Mouse (Mus musculus): Measurements from ENCODE around the gene Crybg3.

Gene Crybg3

DNA sequence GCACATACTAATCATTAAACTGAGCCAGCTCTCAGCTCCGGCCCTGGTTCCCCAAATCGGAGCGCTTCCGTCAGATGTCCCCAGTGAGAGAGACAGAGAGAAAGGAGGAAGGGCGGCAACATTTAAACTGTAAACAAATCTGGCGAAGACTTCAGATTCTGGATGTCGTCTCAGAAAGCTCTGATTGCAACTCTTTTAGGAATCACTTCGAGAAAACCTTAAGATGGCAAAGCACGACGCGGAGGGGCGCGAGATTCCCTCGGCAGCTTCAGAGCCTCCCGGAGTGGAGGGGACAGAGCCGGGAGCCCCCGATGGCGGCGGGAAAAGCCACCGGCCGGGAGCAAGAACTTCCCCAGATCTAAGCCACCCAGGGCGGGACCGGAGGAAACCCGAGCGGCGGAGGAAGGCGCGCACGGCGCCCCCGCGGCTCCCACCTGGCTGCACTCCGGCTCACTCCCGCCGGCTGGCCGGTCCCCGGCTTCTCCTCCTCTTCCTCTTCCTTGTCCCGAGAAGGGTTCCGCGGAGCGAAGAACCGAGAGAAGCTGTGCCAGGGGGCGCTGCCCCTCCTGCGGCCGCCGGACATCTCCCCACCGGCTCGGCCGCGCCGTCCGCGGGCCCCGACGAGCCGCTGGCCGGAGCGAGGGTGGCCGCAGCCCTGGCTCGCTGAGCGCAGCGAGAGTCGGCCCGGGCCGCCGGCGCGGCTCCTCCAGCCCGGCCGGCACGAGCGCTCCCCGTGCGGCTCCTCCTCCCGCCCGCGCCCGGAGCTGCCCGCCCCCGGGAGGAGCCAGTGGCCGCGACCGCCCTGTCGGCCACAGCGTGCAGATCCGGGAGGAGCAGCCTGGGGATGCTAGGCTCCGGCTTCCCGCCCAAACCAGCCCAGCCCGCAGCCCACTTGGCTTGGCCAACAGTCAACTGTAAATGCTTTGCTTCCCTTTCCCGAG is at the start of gene Crybg3:
Crybg3 (minus strand) TSS at position 669 of the 941 bp plus-strand sequence.
- peak; percentile 14 to 20 for DNase-seq (ENCODE audit: low spot score in 2 of 2)

DNA sequence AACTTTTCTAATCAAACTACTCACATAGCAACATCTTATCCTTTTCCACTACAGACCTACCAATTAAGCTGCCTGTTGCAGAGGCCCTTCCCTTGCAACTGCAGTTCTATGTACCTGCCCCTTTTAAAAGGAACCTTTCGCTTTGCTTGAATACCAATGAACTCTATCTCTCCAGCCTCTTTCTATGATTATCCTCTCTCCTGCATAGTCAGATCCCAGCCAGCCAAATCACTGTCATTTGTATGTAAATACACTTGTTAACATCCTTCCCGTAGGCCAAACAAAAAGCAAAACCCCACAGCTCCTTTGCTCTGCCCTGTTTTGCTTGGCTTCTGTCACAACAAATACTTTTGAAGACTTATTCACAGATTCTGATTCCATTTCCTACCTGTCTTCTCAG is 43.0 kb upstream of the Crybg3 start:
- DNase-seq (ENCODE audit: low spot score in 2 of 2): no peak

DNA sequence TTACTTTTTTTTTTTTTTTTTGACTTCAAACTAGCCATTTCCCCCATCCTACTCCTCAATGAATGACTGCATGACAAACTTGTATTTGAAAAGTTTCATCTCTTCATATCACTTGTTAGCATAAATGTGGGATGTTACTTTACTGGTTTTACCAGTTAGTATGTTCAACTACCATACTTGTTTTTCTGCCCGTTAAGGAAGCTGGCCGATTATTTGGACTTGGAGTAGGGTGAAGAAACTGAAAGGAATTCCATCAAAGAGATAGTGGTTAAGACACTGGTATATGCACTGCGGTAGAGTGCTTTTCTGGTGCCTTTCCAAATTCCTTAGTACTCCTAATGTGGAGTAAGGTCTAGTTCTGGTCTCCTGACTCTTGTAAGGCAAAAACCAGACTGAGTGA is 39.2 kb upstream of the Crybg3 start:
- no peak for DNase-seq (ENCODE audit: low spot score in 2 of 2)

DNA sequence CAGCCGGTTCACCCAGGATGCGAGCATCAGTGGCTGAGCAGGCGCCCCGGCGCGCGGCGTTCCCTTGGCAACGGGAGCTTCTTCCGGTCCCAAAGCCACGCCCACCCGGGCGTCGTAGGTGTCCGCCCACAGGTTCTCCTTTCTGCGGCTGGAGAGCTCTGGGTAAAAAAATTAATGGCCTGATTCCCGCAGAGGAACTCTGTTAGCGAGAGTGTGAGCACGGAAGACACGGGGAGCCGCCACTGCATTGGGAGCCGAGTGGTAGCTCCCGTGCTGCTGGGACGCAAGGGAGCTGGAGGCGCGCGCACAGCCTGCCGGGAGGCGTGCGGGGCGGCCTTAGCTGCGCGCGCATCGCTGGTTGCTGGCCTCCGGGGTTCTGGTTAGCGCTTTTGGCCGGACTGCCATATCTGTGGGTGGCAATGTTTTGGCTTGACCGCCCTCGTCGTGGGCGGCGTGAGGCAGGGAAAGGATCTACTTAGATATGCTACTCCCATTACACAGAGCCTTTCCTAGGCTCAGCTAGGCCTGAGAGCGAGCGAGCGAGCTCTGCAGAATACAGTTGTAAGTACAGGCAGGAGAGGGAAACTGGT is 38.4 kb upstream of the Crybg3 start, which contains the start of gene Arl6:
Arl6 (minus strand) TSS at position 290 of the 590 bp plus-strand sequence.
- peak; percentile 73 to 82 for DNase-seq (ENCODE audit: low spot score in 2 of 2)

DNA sequence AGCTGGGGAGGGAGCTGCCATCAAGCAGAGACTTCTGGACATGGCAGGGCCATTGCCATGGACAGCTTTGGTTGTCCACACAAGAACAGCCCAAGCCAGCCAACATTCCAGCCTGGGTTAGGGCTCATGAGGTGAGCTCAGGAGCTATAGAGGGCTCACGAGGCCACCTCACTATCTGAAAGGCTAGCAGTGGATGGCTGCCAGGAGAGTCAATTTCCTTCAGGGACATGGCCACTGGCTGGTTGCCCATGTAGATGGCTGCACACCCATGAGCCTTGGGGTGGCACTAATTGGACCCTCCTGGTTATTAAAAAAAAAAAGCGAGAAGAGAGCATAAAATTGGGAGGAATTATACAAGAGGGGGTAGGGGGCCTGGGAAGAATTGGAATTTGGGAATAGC is 33.8 kb upstream of the Crybg3 start:
- DNase-seq (ENCODE audit: low spot score in 2 of 2): no peak

DNA sequence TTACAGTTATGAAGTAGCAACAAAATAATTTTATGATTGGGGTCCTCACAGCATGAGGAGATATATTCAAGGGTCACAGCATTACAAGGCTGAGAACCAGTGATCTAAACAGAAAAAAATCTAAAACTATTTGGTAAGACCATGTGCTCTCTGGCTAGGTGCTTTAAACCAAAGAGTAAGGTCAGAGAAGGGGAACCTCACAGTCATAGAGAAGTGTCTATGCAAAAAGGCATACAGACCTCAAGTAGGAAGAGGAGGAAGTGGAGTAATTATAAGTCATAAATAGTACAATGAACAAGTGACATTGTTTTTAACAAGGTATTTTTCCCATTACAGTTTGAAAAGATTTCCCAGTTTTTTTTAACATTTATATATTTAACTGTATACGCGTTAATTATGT is 20.8 kb upstream of the Crybg3 start:
- DNase-seq (ENCODE audit: low spot score in 2 of 2): no peak

DNA sequence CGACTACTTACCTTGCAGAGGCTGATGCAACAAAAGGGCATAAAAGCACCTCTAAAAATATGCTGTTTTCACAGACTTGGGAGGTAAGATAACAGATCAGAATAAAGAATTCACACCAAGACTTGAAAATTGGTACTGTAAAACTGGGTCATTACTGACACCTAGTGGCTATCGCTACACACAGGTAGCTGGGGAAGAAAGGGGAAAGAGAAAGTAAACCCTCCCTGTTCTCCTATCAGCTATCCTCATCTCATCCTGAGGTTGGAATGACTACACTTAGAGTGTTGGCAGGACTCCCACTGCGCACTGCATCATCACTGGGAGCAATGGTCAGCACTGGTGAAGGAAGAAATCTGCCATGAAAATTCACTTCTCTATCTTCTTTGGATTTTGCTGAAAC is 16.4 kb upstream of the Crybg3 start:
- DNase-seq (ENCODE audit: low spot score in 2 of 2): no peak

DNA sequence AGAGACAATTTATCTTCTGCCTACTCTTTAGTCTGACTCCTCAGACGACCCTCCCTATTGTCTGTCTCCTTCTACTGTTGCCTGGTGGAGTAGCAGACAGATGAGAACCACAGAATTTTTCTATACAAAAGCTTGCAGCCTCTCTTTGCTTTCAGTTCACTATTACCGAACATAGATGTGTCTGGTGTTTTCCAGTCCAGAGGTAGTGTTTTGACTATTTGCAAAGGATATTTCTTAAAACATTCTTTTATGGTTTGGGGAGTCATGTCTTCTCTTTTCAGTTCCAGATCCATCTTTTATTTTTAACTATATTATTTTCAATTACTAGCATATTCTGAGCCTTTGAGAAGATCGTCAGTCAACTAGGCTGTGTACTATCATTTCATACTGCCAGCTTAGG is 14.9 kb upstream of the Crybg3 start:
- no peak for DNase-seq (ENCODE audit: low spot score in 2 of 2)

DNA sequence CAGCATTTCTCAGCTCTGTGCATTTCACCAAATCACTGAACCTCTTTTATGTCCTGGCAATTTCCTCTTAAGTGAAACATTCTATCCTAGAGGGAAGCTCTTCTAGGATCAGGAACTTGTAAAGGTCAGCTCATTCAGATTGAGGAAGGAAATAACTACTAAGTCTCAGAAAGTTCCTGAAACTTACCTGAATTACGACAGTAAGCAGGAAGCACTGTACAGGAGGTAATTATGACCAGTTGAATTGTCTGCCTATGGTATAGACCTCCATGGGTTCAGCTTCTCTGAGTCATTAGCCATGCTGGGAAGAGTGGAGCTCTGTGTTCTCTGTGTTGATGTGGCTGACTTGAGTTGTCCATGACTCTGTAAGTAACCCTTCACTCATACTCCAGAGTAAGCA is 10.0 kb upstream of the Crybg3 start:
- no peak for DNase-seq (ENCODE audit: low spot score in 2 of 2)

DNA sequence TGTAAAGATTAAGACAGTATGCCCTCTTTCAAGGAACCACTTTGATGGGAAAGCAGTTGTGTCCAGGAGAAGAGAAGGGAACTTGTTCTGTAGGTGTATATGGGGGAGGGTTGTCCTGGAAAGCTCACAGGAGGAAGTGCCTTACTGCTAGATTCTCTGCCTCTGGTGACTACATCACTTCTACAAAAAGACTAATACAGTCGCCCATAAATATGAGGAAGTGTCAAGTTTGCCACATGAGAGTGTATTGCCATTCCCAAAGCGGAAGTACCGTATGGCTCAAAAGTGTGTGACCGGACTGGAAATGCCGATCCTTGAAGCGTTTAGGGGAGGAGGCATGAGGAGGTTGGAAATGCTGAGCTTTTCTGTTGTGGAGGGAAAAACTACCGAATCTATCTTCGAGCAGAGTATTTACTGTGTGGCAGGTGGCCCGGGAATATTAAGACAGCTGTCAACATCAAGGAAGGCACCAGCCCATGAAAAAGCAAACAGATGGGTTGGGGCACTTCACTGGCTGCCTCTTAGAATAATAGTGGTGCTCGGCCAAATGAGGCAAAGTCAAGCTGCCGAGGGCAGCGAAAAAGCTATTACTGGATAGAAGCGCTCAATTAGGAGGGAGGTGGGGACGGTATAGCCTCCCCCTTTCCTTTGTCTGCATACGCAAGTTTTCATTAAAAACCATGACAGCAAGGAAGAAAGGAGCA is 3.5 kb upstream of the Crybg3 start:
- no peak for DNase-seq (ENCODE audit: low spot score in 2 of 2)

DNA sequence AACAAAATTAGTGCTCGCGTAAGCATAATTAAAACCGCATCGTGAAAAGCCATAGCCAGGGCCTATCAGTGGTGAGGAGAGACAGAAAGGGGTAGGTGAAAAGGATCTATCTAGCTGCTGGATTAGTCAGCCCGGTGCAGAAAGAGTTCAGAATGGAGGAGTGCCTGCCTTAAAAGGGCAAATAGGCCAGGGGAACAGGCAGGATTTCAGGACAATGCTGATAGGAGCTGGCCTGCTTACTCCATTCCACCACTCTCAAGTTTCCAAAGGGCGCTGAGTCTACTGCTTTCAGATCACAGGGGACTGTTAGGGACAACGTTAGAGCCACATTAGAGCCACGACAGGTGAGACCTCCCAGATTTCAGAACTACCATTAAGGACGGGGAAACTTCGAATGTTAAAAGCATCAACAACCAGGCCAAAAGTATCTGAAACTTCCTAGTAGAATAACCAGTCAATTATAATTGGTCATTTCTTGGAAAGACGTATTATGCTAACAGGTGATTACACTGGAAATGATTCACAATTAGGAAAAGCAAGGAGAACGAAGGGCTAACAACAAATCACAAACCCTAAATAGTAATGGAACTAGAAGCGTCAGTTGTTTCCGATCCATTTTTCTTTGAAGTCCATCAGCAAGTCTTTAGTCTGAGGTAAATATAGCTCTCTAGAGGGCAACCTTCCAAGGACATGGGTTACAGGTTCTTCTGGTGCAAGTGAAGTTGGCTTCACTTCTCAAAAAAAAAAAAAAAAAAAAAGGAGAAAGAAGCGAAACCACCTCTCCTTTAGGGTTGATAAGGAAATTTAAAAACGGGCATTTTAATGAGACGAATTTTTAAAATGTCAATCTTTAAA is 1.1 kb downstream of the Crybg3 start:
- DNase-seq (ENCODE audit: low spot score in 2 of 2): no peak

DNA sequence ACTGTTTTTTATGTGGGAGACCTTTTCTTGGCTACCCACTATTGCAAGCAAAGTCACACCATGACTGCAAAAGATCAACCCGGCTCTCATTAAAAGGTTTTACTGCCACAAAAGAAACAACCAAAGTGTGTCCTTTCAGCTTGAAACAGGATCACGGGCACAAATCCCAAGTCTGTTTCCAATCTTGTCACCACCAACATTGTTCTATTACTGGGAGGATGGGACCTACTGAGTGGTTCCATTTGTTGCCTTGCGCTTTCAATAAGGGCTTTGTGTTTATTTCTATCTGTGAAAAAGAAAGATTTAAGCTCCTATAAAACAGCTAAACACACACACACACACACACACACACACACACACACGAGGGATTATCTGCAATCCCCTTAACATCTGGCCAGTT is 1.8 kb downstream of the Crybg3 start:
- DNase-seq (ENCODE audit: low spot score in 2 of 2): no peak

DNA sequence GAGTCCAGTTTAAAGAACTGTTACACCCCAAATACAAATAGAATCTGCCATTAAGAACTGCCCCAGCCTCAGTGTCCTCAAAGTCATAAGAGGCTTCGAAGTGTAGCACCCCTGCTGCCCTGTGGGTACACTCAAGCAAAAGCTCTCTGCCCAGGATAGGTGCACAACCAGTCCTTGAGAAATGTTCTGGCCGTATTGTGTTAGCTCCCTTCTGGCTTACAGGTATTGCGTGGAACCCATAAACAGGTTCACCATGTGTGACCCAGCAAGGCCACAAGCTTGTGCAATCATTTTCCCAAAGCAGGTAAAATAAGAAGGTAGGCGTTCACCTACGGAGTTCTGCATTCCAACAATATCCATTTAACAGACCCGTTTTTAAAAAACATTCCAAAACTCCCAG is 3.5 kb downstream of the Crybg3 start:
- no peak for DNase-seq (ENCODE audit: low spot score in 2 of 2)

DNA sequence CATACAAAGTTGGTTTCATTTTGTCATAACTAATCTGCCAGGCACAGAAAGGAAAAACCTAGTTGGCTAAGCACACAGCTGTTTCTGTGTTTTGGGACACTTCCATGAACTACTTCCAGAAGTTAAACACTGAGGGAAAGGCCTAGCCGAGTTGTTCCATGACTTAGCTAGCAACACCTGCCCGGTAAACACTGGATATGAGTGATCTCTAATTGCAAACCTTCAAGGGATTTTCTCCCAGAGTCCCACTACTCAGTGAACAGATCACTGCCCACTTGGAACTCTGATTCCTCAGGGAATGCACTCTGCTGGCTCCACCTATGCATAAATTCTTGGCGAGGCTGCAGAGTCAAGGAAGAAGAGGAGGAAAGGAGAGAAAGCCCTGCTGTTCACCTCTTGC is 6.1 kb downstream of the Crybg3 start:
- DNase-seq (ENCODE audit: low spot score in 2 of 2): no peak

DNA sequence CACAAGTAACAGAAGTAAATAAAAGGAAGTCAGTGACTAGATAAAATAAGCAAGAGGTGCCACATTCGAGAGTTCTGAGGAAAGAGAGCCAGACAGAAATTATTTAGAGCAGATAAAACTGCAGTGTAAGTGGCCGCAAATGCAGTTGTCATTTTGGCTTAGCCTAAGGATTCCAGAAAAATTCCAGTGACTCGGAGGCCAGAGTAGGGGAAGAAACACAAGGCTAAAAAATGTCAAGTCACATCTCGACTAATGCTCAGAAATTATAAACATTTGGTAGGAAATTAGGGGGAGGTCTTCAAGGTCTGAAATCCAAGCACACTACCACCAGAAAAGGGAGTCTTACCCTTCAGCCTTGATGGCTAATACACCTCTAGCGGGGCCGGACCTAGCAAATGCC is 10.0 kb downstream of the Crybg3 start:
- DNase-seq (ENCODE audit: low spot score in 2 of 2): no peak

DNA sequence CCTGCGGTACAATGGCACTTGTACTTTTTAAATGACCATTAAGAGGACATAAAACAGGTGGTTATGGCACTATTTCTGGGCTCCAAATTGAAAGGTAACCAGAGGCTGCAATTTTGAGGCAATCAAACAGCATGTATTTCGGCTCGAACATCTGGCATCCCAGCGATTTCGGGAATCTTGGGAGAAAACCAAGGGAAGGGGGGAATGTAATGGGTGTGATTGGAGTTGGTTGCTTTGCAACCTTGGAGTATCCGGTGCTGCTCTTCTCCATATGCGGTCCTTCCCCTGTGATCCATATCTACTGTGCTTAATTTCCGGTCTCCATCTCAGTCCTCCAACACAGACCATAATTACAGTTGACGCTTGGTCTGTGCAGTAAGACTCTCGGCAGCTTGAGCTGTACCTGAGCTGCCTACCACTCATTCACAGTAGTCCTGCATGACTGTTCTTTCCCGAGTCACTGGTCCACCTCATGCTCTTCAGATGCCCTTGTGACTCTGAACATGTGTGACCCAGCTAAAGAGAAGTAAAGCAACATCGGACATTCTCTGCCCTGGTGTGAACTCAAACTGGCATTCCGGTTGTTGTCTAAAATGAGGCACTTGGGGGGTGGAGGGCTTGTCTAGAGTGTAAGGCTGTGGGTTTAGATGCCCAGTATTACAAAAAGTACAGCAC is 12.3 kb downstream of the Crybg3 start:
- no peak for DNase-seq (ENCODE audit: low spot score in 2 of 2)

DNA sequence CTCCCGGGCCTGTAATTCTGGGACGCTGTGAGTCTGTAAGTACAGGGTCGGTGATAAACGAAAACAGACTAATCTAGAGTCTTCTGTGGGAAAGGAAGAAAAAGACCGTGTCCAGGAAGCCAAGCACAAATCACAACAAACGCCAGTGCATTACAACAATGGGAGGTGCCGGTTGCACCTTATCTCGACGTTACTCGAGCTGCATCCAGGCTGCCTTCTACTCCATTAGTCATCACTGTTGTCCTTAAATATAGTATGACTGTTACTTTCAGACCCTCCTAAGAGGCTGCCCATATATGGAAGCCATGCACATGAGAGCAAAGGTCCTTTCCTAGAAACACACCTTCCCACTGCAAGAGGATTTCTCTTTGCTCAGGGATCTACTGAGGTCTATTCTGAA is 13.0 kb downstream of the Crybg3 start:
- no peak for DNase-seq (ENCODE audit: low spot score in 2 of 2)

DNA sequence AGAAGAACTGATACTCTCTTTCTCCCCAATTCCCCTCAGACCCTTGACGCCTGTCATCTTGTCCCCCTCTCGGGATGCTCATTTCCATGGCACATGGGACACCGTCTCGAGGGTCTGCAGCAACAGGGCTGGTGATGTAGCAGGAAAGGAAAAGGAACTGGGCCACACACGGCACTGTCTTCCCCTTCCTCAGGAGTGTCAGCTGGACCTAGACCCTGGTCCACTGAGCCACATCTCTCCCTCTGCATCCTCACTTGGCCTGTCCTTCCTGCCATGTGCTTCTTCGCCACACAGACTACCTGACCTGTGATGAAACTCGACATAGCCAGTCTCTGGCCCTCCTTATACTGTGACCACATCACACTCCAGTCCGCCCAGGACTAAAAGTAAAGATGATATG is 13.9 kb downstream of the Crybg3 start:
- no peak for DNase-seq (ENCODE audit: low spot score in 2 of 2)

DNA sequence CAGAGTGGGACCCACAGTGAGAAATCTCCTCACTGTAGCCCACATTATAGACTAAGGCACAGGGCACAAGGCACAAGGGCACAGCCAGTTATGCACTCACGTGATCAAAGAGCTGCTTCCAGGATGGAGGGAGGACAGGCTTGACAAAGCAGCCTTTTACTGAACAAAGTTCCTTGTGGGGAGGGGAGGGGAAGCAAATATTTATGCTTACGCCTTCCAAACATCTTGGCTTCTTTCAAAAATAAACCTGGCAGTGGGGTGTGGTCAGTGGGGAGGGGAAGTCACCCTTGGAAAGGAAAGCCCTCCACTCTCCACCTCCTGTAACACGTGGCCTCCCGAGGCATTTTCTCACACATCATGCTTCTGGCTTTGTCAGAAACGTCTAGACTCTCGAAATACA is 14.5 kb downstream of the Crybg3 start:
- no peak for DNase-seq (ENCODE audit: low spot score in 2 of 2)

DNA sequence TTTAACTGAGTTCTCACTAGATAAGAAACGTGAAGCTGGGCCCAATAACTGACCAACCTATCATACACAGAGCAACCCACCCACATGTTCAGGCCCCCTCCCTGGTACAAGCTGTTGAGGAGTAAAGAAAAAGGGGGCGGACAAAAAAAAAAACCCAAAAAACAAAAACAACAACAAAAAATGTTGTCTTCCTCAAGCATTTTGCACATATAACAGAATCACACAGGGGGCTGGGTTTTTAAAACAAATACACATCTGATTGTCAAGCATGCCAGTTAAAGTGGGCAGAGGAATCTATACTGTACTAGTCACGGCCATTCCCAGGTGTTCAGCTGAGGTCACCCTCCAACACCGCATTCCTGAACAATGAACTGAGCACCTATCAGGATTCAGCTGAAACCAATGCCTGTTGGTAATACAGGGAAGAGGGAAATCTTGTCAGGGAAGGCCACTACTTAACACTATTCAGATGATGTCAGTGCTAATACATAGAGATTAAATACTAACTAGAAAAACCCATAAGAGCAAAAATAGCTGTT is 15.0 kb downstream of the Crybg3 start:
- no peak for DNase-seq (ENCODE audit: low spot score in 2 of 2)

DNA sequence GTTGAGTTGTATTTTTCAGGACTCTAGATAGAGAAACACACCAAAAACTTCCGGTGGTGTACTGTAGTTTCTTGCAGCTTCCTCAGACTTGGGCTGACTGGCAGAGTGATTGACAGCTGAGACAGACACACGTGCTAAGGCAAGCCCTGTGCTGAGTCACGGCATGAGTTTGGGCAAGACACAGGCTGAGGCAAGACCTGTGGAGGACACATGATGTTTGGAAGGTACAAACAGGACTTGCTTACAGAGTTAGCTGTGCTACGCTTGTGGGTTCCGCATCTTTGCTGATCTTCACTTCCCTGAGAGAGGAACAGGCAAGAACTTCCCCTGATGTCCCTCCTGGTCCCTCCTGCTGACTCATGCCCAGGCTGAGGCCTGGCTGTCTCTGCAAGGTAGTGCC is 17.3 kb downstream of the Crybg3 start:
- DNase-seq (ENCODE audit: low spot score in 2 of 2): no peak
